Mouse (Mus musculus) forebrain, embryonic 12.5 days (tissue): Measurements from ENCODE around the gene Polr1c. TPM values are rescaled to one million over a fixed set of nuclear protein-coding genes. Genes with fewer than 3 reads are reported as not detected.

Source experiments
- ATAC-seq: fragments of 200-750 bp; cut with Nextera tagmentation; 2 replicates; pipeline ENCODE4 v1.8.0; 2017; ENCODE audit warnings: moderate TSS enrichment; ENCODE audit not compliant: low FRiP score
- H3K27ac ChIP-seq: fragments of 300-500 bp; sonication (generic); 2 replicates; pipeline ENCODE4 v1.5.1; 2016; ENCODE audit warnings: mild to moderate bottlenecking
- H3K27me3 ChIP-seq: fragments of 300-500 bp; sonication (generic); 2 replicates; pipeline ENCODE4 v1.6.1; 2016; ENCODE audit warnings: mild to moderate bottlenecking
- H3K36me3 ChIP-seq: fragments of 300-500 bp; sonication (generic); replicated peaks from 2 replicates; pipeline ENCODE4 v1.6.1; 2016; ENCODE audit warnings: mild to moderate bottlenecking
- H3K4me1 ChIP-seq: fragments of 300-500 bp; sonication (generic); 2 replicates; pipeline ENCODE4 v1.6.1; 2016
- H3K4me2 ChIP-seq: fragments of 300-500 bp; sonication (generic); 2 replicates; pipeline ENCODE4 v1.6.1; 2016; ENCODE audit warnings: mild to moderate bottlenecking, moderate library complexity
- H3K4me3 ChIP-seq: fragments of 300-500 bp; sonication (generic); replicated peaks from 2 replicates; pipeline ENCODE4 v1.5.1; 2016; ENCODE audit warnings: mild to moderate bottlenecking
- H3K9ac ChIP-seq: fragments of 300-500 bp; sonication (generic); 2 replicates; pipeline ENCODE4 v1.6.1; 2016; ENCODE audit warnings: mild to moderate bottlenecking
- H3K9me3 ChIP-seq: fragments of 300-500 bp; sonication (generic); 2 replicates; pipeline ENCODE4 v1.6.1; 2016
- WGBS: fragments of 180-500 bp; shearing (Covaris S2); methylation state at CpG from one replicate; pipeline ENCODE4 v1.1.7; 2016; 5-methylcytosine and 5-hydroxymethylcytosine counted together
- polyA plus RNA-seq: library from polyadenylated mRNA; unstranded; fragments of >200 nt; fragmentation: Nextera tagmentation; extraction: Ambion mirVana; gene quantifications from 2 replicates; pipeline ENCODE4 v1.2.1, GENCODE M21; 2016

Polr1c gene
- polyA plus RNA-seq, 1 experiment from 2014 or later = 102 TPM

- ATAC-seq = no peak
- WGBS = 85% methylated on average over 11 of the region's 11 CpGs
- H3K4me2 ChIP-seq = no peak overlapping the region
- H3K27me3 ChIP-seq = no peaks in the 10 kb centered on the region
- H3K9ac ChIP-seq = no peak overlapping the region
- H3K36me3 ChIP-seq = peaks cover 96% of the 10 kb centered on the region
- no peak overlapping the region for H3K4me3 ChIP-seq
- no peaks in the 10 kb centered on the region for H3K9me3 ChIP-seq
- peaks cover 4% of the 10 kb centered on the region; the same call in 1 of the 2 replicates for H3K4me1 ChIP-seq
- no peak overlapping the region for H3K27ac ChIP-seq
Measured at GRCm38 (mm10) chr17:46241471-46241870, 6.4 kb downstream of the Polr1c start.

- no peak for ATAC-seq
- no peak overlapping the region for H3K4me2 ChIP-seq
- H3K27ac ChIP-seq = no peak overlapping the region
- no peaks in the 10 kb centered on the region for H3K27me3 ChIP-seq
- no peak overlapping the region for H3K4me3 ChIP-seq
- H3K36me3 ChIP-seq = peaks cover 93% of the 10 kb centered on the region
- WGBS = 92% methylated on average over 15 of the region's 15 CpGs
- H3K9ac ChIP-seq = no peak overlapping the region
- no peaks in the 10 kb centered on the region for H3K4me1 ChIP-seq
- no peaks in the 10 kb centered on the region for H3K9me3 ChIP-seq
Measured at GRCm38 (mm10) chr17:46239516-46240114, 8.2 kb downstream of the Polr1c start.

GRCm38 (mm10) chr17:46237480-46237879 is 10.4 kb downstream of the Polr1c start:
- no peak for ATAC-seq
- Histone ChIP-seq H3K9ac (no peak overlapping the region), H3K9me3 (no peaks in the 10 kb centered on the region), H3K4me3 (no peak overlapping the region), H3K4me2 (no peak overlapping the region), H3K4me1 (no peaks in the 10 kb centered on the region), H3K27me3 (no peaks in the 10 kb centered on the region), H3K27ac (no peak overlapping the region), H3K36me3 (peaks cover 91% of the 10 kb centered on the region)
- 90% methylated on average over 5 of the region's 5 CpGs for WGBS

- no peak overlapping the region for H3K4me2 ChIP-seq
- WGBS = 93% methylated on average over 6 of the region's 6 CpGs
- H3K4me3 ChIP-seq = no peak overlapping the region
- H3K9ac ChIP-seq = no peak overlapping the region
- no peak overlapping the region for H3K27ac ChIP-seq
- no peaks in the 10 kb centered on the region for H3K9me3 ChIP-seq
- H3K36me3 ChIP-seq = peaks cover 91% of the 10 kb centered on the region
- ATAC-seq = no peak
- H3K27me3 ChIP-seq = no peaks in the 10 kb centered on the region
- no peaks in the 10 kb centered on the region for H3K4me1 ChIP-seq
Measured at GRCm38 (mm10) chr17:46237079-46237478, 10.8 kb downstream of the Polr1c start.

- Histone ChIP-seq H3K9ac (no peak overlapping the region), H3K27me3 (no peaks in the 10 kb centered on the region), H3K9me3 (no peaks in the 10 kb centered on the region), H3K4me1 (no peaks in the 10 kb centered on the region), H3K27ac (no peak overlapping the region), H3K36me3 (peaks cover 89% of the 10 kb centered on the region), H3K4me3 (no peak overlapping the region), H3K4me2 (no peak overlapping the region)
- 94% methylated on average over 1 of the region's 1 CpGs for WGBS
- ATAC-seq = no peak
Measured at GRCm38 (mm10) chr17:46236067-46236466, 11.8 kb downstream of the Polr1c start.

- ATAC-seq = no peak
- Histone ChIP-seq H3K36me3 (peaks cover 97% of the 10 kb centered on the region), H3K9ac (no peak overlapping the region), H3K4me1 (no peaks in the 10 kb centered on the region), H3K9me3 (no peaks in the 10 kb centered on the region), H3K27me3 (no peaks in the 10 kb centered on the region), H3K4me3 (no peak overlapping the region), H3K4me2 (no peak overlapping the region), H3K27ac (no peak overlapping the region)
- WGBS = 87% methylated on average over 7 of the region's 7 CpGs
Measured at GRCm38 (mm10) chr17:46227576-46227975, 20.3 kb downstream of the Polr1c start.

GRCm38 (mm10) chr17:46221601-46222000 is 26.3 kb downstream of the Polr1c start:
- no peak overlapping the region for H3K4me2 ChIP-seq
- no peaks in the 10 kb centered on the region for H3K9me3 ChIP-seq
- H3K9ac ChIP-seq = no peak overlapping the region
- ATAC-seq = no peak
- H3K27ac ChIP-seq = no peak overlapping the region
- H3K4me1 ChIP-seq = no peaks in the 10 kb centered on the region
- no peaks in the 10 kb centered on the region for H3K27me3 ChIP-seq
- no peak overlapping the region for H3K4me3 ChIP-seq
- H3K36me3 ChIP-seq = peaks cover 97% of the 10 kb centered on the region
- WGBS = 94% methylated on average over 3 of the region's 3 CpGs

GRCm38 (mm10) chr17:46210550-46210949 is 37.3 kb downstream of the Polr1c start:
- no peak overlapping the region for H3K27ac ChIP-seq
- H3K36me3 ChIP-seq = peaks cover 94% of the 10 kb centered on the region
- H3K4me3 ChIP-seq = no peak overlapping the region
- H3K27me3 ChIP-seq = no peaks in the 10 kb centered on the region
- no peak overlapping the region for H3K9ac ChIP-seq
- no peaks in the 10 kb centered on the region for H3K9me3 ChIP-seq
- no peaks in the 10 kb centered on the region for H3K4me1 ChIP-seq
- no peak overlapping the region for H3K4me2 ChIP-seq
- WGBS = 94% methylated on average over 3 of the region's 3 CpGs
- no peak for ATAC-seq

GRCm38 (mm10) chr17:46206676-46207075 is 41.2 kb downstream of the Polr1c start:
- Histone ChIP-seq H3K4me1 (peaks cover 16% of the 10 kb centered on the region), H3K4me2 (no peak overlapping the region), H3K36me3 (peaks cover 68% of the 10 kb centered on the region), H3K27ac (no peak overlapping the region), H3K9ac (no peak overlapping the region), H3K27me3 (no peaks in the 10 kb centered on the region), H3K4me3 (no peak overlapping the region), H3K9me3 (no peaks in the 10 kb centered on the region)
- no peak for ATAC-seq

- H3K9me3 ChIP-seq = no peaks in the 10 kb centered on the region
- H3K27ac ChIP-seq = peak overlapping the region; percentile 88
- ATAC-seq = peak; percentile 24; the same call in 1 of the 2 replicates
- WGBS = 0% methylated on average over 20 of the region's 20 CpGs
- H3K9ac ChIP-seq = peak overlapping the region; percentile 86
- no peaks in the 10 kb centered on the region for H3K27me3 ChIP-seq
- H3K4me1 ChIP-seq = peaks cover 35% of the 10 kb centered on the region
- peak overlapping the region; percentile 89 for H3K4me2 ChIP-seq
- peak overlapping the region; percentile 94 for H3K4me3 ChIP-seq
- peaks cover 48% of the 10 kb centered on the region for H3K36me3 ChIP-seq
Measured at GRCm38 (mm10) chr17:46203078-46203477, 44.8 kb downstream of the Polr1c start.

GRCm38 (mm10) chr17:46202421-46203071 is 45.3 kb downstream of the Polr1c start, which contains the start of the genes Polh and Xpo5:
Gene Polh (minus strand): TSS chr17:46202645.
Gene Xpo5 (plus strand): TSS chr17:46202782.
- Histone ChIP-seq H3K27ac (peak within 1 kb of the TSS; percentile 88), H3K4me1 (peaks cover 35% of the 10 kb centered on the region), H3K4me2 (peak within 1 kb of the TSS; percentile 89), H3K27me3 (no peaks in the 10 kb centered on the region), H3K4me3 (peak within 1 kb of the TSS; percentile 94), H3K36me3 (peaks cover 48% of the 10 kb centered on the region), H3K9me3 (no peaks in the 10 kb centered on the region), H3K9ac (peak within 1 kb of the TSS; percentile 86)
- ATAC-seq = peak; percentile 96
- under 1% methylated on average over 66 of the region's 66 CpGs for WGBS

- Histone ChIP-seq H3K36me3 (peaks cover 48% of the 10 kb centered on the region), H3K9ac (peak overlapping the region; percentile 86), H3K9me3 (no peaks in the 10 kb centered on the region), H3K27ac (no peak overlapping the region), H3K4me1 (peaks cover 35% of the 10 kb centered on the region), H3K4me3 (peak overlapping the region; percentile 94), H3K27me3 (no peaks in the 10 kb centered on the region), H3K4me2 (peak overlapping the region; percentile 89)
- no peak for ATAC-seq
- WGBS = 72% methylated on average over 6 of the region's 6 CpGs
Measured at GRCm38 (mm10) chr17:46201151-46201550, 46.7 kb downstream of the Polr1c start.
